Mouse (Mus musculus): ENCODE data around the gene Ninl. TPM values are rescaled to one million over a fixed set of nuclear protein-coding genes. Genes with fewer than 3 reads are reported as not detected.

Gene Ninl
- polyA plus RNA-seq, 1 experiment from 2014 or later: 6.7 TPM

GRCm38 (mm10) chr2:150973401-150974115, 65.6 kb downstream of the Ninl start:
- H3K27ac ChIP-seq (replicated peaks): no peak overlapping the region
- ATAC-seq (ENCODE audit: insufficient number of reproducible peaks, low FRiP score, low TSS enrichment, low read depth): no peak
- no peak overlapping the region for H3K9ac ChIP-seq
- H3K27me3 ChIP-seq: no peaks in the 10 kb centered on the region
- H3K36me3 ChIP-seq: peaks cover 24% of the 10 kb centered on the region; the same call in 1 of the 2 replicates
- H3K4me1 ChIP-seq: no peaks in the 10 kb centered on the region
- H3K4me2 ChIP-seq (replicated peaks): no peak overlapping the region
- no peaks in the 10 kb centered on the region for H3K9me3 ChIP-seq (replicated peaks)
- 79% methylated on average over 8 of the region's 8 CpGs for WGBS
- no peak overlapping the region for H3K4me3 ChIP-seq (replicated peaks)

- no peak overlapping the region for H3K27ac ChIP-seq (replicated peaks)
- no peaks in the 10 kb centered on the region for H3K4me1 ChIP-seq
- H3K36me3 ChIP-seq: peaks cover 22% of the 10 kb centered on the region; the same call in 1 of the 2 replicates
- H3K4me2 ChIP-seq (replicated peaks): no peak overlapping the region
- H3K4me3 ChIP-seq (replicated peaks): no peak overlapping the region
- H3K27me3 ChIP-seq: no peaks in the 10 kb centered on the region
- H3K9me3 ChIP-seq (replicated peaks): no peaks in the 10 kb centered on the region
- H3K9ac ChIP-seq: no peak overlapping the region
- ATAC-seq (ENCODE audit: insufficient number of reproducible peaks, low FRiP score, low TSS enrichment, low read depth): no peak
- 93% methylated on average over 3 of the region's 3 CpGs for WGBS
These were observed 66.5 kb downstream of the Ninl start for GRCm38 (mm10) chr2:150972681-150973080.

- ATAC-seq (ENCODE audit: insufficient number of reproducible peaks, low FRiP score, low TSS enrichment, low read depth): no peak
- Histone ChIP-seq H3K9me3 (replicated peaks) (no peaks in the 10 kb centered on the region), H3K4me1 (no peaks in the 10 kb centered on the region), H3K4me2 (replicated peaks) (no peak overlapping the region), H3K36me3 (peaks cover 18% of the 10 kb centered on the region; the same call in 1 of the 2 replicates), H3K4me3 (replicated peaks) (no peak overlapping the region), H3K27me3 (no peaks in the 10 kb centered on the region), H3K9ac (no peak overlapping the region), H3K27ac (replicated peaks) (no peak overlapping the region)
- 94% methylated on average over 7 of the region's 7 CpGs for WGBS
These were observed 67.3 kb downstream of the Ninl start for GRCm38 (mm10) chr2:150971856-150972255.

GRCm38 (mm10) chr2:150969231-150969630, 70.0 kb downstream of the Ninl start:
- Histone ChIP-seq H3K27ac (replicated peaks) (no peak overlapping the region), H3K9me3 (replicated peaks) (no peaks in the 10 kb centered on the region), H3K9ac (no peak overlapping the region), H3K4me3 (replicated peaks) (no peak overlapping the region), H3K4me2 (replicated peaks) (no peak overlapping the region), H3K4me1 (no peaks in the 10 kb centered on the region), H3K36me3 (peaks cover 12% of the 10 kb centered on the region; the same call in 1 of the 2 replicates), H3K27me3 (no peaks in the 10 kb centered on the region)
- ATAC-seq (ENCODE audit: insufficient number of reproducible peaks, low FRiP score, low TSS enrichment, low read depth): no peak
- WGBS: 95% methylated on average over 2 of the region's 2 CpGs

GRCm38 (mm10) chr2:150967491-150967890, 71.7 kb downstream of the Ninl start:
- H3K9me3 ChIP-seq (replicated peaks): no peaks in the 10 kb centered on the region
- no peak overlapping the region for H3K27ac ChIP-seq (replicated peaks)
- H3K4me3 ChIP-seq (replicated peaks): no peak overlapping the region
- peaks cover 9% of the 10 kb centered on the region; the same call in 1 of the 2 replicates for H3K36me3 ChIP-seq
- no peak overlapping the region for H3K9ac ChIP-seq
- no peak for ATAC-seq (ENCODE audit: insufficient number of reproducible peaks, low FRiP score, low TSS enrichment, low read depth)
- H3K27me3 ChIP-seq: no peaks in the 10 kb centered on the region
- H3K4me1 ChIP-seq: no peaks in the 10 kb centered on the region
- H3K4me2 ChIP-seq (replicated peaks): no peak overlapping the region
- WGBS: 86% methylated on average over 2 of the region's 2 CpGs

GRCm38 (mm10) chr2:150965951-150966350, 73.2 kb downstream of the Ninl start:
- Histone ChIP-seq H3K27me3 (no peaks in the 10 kb centered on the region), H3K9me3 (replicated peaks) (no peaks in the 10 kb centered on the region), H3K9ac (no peak overlapping the region), H3K4me3 (replicated peaks) (no peak overlapping the region), H3K4me1 (no peaks in the 10 kb centered on the region), H3K36me3 (peaks cover 10% of the 10 kb centered on the region; the same call in 1 of the 2 replicates), H3K4me2 (replicated peaks) (no peak overlapping the region), H3K27ac (replicated peaks) (no peak overlapping the region)
- no peak for ATAC-seq (ENCODE audit: insufficient number of reproducible peaks, low FRiP score, low TSS enrichment, low read depth)
- 89% methylated on average over 10 of the region's 10 CpGs for WGBS

- Histone ChIP-seq H3K4me1 (no peaks in the 10 kb centered on the region), H3K27me3 (no peaks in the 10 kb centered on the region), H3K9me3 (replicated peaks) (no peaks in the 10 kb centered on the region), H3K4me3 (replicated peaks) (no peak overlapping the region), H3K36me3 (peaks cover 15% of the 10 kb centered on the region; the same call in 1 of the 2 replicates), H3K9ac (no peak overlapping the region), H3K4me2 (replicated peaks) (no peak overlapping the region), H3K27ac (replicated peaks) (no peak overlapping the region)
- ATAC-seq (ENCODE audit: insufficient number of reproducible peaks, low FRiP score, low TSS enrichment, low read depth): no peak
- 84% methylated on average over 3 of the region's 3 CpGs for WGBS
These were observed 74.5 kb downstream of the Ninl start for GRCm38 (mm10) chr2:150964641-150965040.

GRCm38 (mm10) chr2:150963246-150963645, 75.9 kb downstream of the Ninl start:
- Histone ChIP-seq H3K4me1 (no peaks in the 10 kb centered on the region), H3K9ac (no peak overlapping the region), H3K27me3 (no peaks in the 10 kb centered on the region), H3K27ac (replicated peaks) (no peak overlapping the region), H3K36me3 (peaks cover 22% of the 10 kb centered on the region; the same call in 1 of the 2 replicates), H3K4me2 (replicated peaks) (no peak overlapping the region), H3K9me3 (replicated peaks) (no peaks in the 10 kb centered on the region), H3K4me3 (replicated peaks) (no peak overlapping the region)
- 91% methylated on average over 3 of the region's 3 CpGs for WGBS
- no peak for ATAC-seq (ENCODE audit: insufficient number of reproducible peaks, low FRiP score, low TSS enrichment, low read depth)

GRCm38 (mm10) chr2:150959521-150959920, 79.7 kb downstream of the Ninl start:
- no peak for ATAC-seq (ENCODE audit: insufficient number of reproducible peaks, low FRiP score, low TSS enrichment, low read depth)
- H3K36me3 ChIP-seq: peaks cover 24% of the 10 kb centered on the region; the same call in 1 of the 2 replicates
- H3K4me3 ChIP-seq (replicated peaks): no peak overlapping the region

GRCm38 (mm10) chr2:150955859-150956258, 83.3 kb downstream of the Ninl start:
- H3K9ac ChIP-seq: no peak overlapping the region
- no peaks in the 10 kb centered on the region for H3K9me3 ChIP-seq (replicated peaks)
- H3K4me1 ChIP-seq: no peaks in the 10 kb centered on the region
- no peaks in the 10 kb centered on the region for H3K27me3 ChIP-seq
- H3K27ac ChIP-seq (replicated peaks): no peak overlapping the region
- no peak overlapping the region for H3K4me2 ChIP-seq (replicated peaks)
- ATAC-seq (ENCODE audit: insufficient number of reproducible peaks, low FRiP score, low TSS enrichment, low read depth): peak; percentile 3; the same call in 1 of the 2 replicates
- 63% methylated on average over 1 of the region's 1 CpGs for WGBS
- H3K4me3 ChIP-seq (replicated peaks): no peak overlapping the region
- H3K36me3 ChIP-seq: peaks cover 28% of the 10 kb centered on the region

More at GRCm38 (mm10) chr2:150959521-150959920, 79.7 kb downstream of the Ninl start:
- Histone ChIP-seq H3K9me3 (replicated peaks) (no peaks in the 10 kb centered on the region), H3K4me2 (replicated peaks) (no peak overlapping the region), H3K27ac (replicated peaks) (no peak overlapping the region), H3K27me3 (no peaks in the 10 kb centered on the region), H3K9ac (no peak overlapping the region), H3K4me1 (no peaks in the 10 kb centered on the region)
- 91% methylated on average over 10 of the region's 10 CpGs for WGBS

GRCm38 (mm10) chr2:150951201-150951600, 88.0 kb downstream of the Ninl start:
- no peak overlapping the region for H3K4me2 ChIP-seq (replicated peaks)
- no peaks in the 10 kb centered on the region for H3K4me1 ChIP-seq
- no peak for ATAC-seq (ENCODE audit: insufficient number of reproducible peaks, low FRiP score, low TSS enrichment, low read depth)
- H3K36me3 ChIP-seq: peaks cover 19% of the 10 kb centered on the region
- H3K4me3 ChIP-seq (replicated peaks): no peak overlapping the region
- no peak overlapping the region for H3K27ac ChIP-seq (replicated peaks)
- H3K9ac ChIP-seq: no peak overlapping the region
- no peaks in the 10 kb centered on the region for H3K9me3 ChIP-seq (replicated peaks)
- no peaks in the 10 kb centered on the region for H3K27me3 ChIP-seq
- 82% methylated on average over 2 of the region's 2 CpGs for WGBS

- H3K27ac ChIP-seq (replicated peaks): no peak overlapping the region
- WGBS: 95% methylated on average over 6 of the region's 6 CpGs
- no peak for ATAC-seq (ENCODE audit: insufficient number of reproducible peaks, low FRiP score, low TSS enrichment, low read depth)
- H3K36me3 ChIP-seq: peaks cover 19% of the 10 kb centered on the region
- H3K4me2 ChIP-seq (replicated peaks): no peak overlapping the region
- no peaks in the 10 kb centered on the region for H3K4me1 ChIP-seq
- H3K9ac ChIP-seq: no peak overlapping the region
- H3K4me3 ChIP-seq (replicated peaks): no peak overlapping the region
- no peaks in the 10 kb centered on the region for H3K27me3 ChIP-seq
- H3K9me3 ChIP-seq (replicated peaks): no peaks in the 10 kb centered on the region
These were observed 89.1 kb downstream of the Ninl start for GRCm38 (mm10) chr2:150950056-150950455.

All from embryonic facial prominence, embryonic 15.5 days (tissue).